Mouse (Mus musculus): ENCODE measurements around the gene Heca.
"Not testable (repeated sequence)": the region's sequence is repeated elsewhere in the genome, so short reads cannot be mapped to it uniquely, and the experiment has no call there.

DNA sequence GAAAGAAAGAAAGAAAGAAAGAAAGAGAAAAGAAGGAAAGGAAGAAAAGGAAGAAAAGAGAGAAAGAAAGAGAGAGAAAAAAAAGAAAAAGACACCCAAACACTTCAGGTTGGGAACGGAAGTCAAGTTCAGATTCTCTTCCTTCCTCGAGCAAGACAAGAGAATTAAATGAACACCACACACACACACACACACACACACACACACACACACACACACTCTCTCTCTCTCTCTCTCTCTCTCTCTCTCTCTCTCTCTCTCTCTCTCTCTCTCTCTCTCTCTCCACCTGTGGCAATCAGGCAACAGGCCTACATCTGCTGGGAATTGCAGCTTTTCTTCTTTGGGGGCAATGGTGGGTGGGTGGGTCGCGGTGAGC, 1.1 kb downstream of the Heca start:
- not testable (repeated sequence) for TF ChIP-seq POLR2A, CTCF (IDR thresholded peaks at IDR 0.05; ENCODE audit: extremely low read depth, insufficient read depth, low read length)

All from cortical plate, adult 2 months (tissue).